Mouse (Mus musculus): ENCODE data around the gene Traf3.

- TF ChIP-seq EP300 (optimal IDR thresholded peaks at IDR 0.05), result no peak
- TF ChIP-seq CTCF (IDR thresholded peaks at IDR 0.05; ENCODE audit: low read depth), result no peak
Observed at GRCm38 (mm10) chr12:111266592-111266991, 100.4 kb downstream of the Traf3 start.

Data from stomach, postnatal 0 days (tissue).